Mouse (Mus musculus) Patski (cell line): ENCODE measurements around the gene Tnpo1. TPM values are rescaled to one million over a fixed set of nuclear protein-coding genes. Genes with fewer than 3 reads are reported as not detected.

ENCODE experiments used
- ATAC-seq: fragments of 100-300 bp; one replicate; pipeline ENCODE4 v1.8.0; 2021
- CTCF ChIA-PET: fragments of 350-600 bp; sonication (Branson Sonifier 250); formaldehyde crosslinking; loops from one replicate; lab custom pipeline; 2022; ENCODE audit warnings: inconsistent platforms; lab: Charles Lee
- POLR2A ChIA-PET: fragments of 350-600 bp; sonication (Branson Sonifier 250); formaldehyde crosslinking; loops from one replicate; lab custom pipeline; 2022; ENCODE audit warnings: antibody characterized with exemption, inconsistent platforms; lab: Charles Lee
- DNase-seq: peaks from one replicate; pipeline ENCODE4 v3.0.0-alpha.2; 2011; ENCODE audit warnings: low read depth, low spot score
- H3K27me3 ChIP-seq: fragments of 371-371 bp; one replicate; pipeline ENCODE4 v1.5.1; 2021
- CTCF ChIP-seq: fragments of 100-300 bp; IDR thresholded peaks from one replicate; pipeline ENCODE4 v1.5.1; 2021
- in situ Hi-C: fragments of 300-500 bp; cut with MboI; formaldehyde crosslinking; loops from 3 replicates; pipeline ENCODE4 v1.11.1; 2018; ENCODE audit warnings: low pct_unique_long_range_greater_than_20kb, mixed read lengths
- polyA plus RNA-seq: library from polyadenylated mRNA; unstranded; gene quantifications from one replicate; pipeline ENCODE4 v1.2.3, GENCODE M21; 2021

The Tnpo1 gene
- polyA plus RNA-seq, 1 experiment from 2014 or later = 61.7 TPM

- CTCF ChIA-PET = interaction anchor here (1.3 to 1.4 kb wide), 2 partner anchors 9 to 99 kb away, joined by 3 to 4 read pairs; partner anchors contain the start of gene Fcho2
- POLR2A ChIA-PET = no interaction called here
- no peak for DNase-seq
Measured at GRCm38 (mm10) chr13:98914010-98914843, 12.0 kb downstream of the Tnpo1 start.

GRCm38 (mm10) chr13:98913196-98913595, 13.0 kb downstream of the Tnpo1 start:
- in situ Hi-C loops = no loop called here

More at GRCm38 (mm10) chr13:98914010-98914843, 12.0 kb downstream of the Tnpo1 start:
- no peaks in the 10 kb centered on the region for H3K27me3 ChIP-seq
- ATAC-seq = no peak
- in situ Hi-C loops = no loop called here
- TF ChIP-seq CTCF = no peak

GRCm38 (mm10) chr13:98912602-98913001, 13.6 kb downstream of the Tnpo1 start:
- POLR2A ChIA-PET = no interaction called here
- ATAC-seq = no peak
- in situ Hi-C loops = no loop called here

More at GRCm38 (mm10) chr13:98913196-98913595, 13.0 kb downstream of the Tnpo1 start:
- ChIA-PET CTCF (no interaction called here), POLR2A (no interaction called here)
- no peaks in the 10 kb centered on the region for H3K27me3 ChIP-seq
- no peak for DNase-seq
- no peak for TF ChIP-seq CTCF
- ATAC-seq = no peak

GRCm38 (mm10) chr13:98910801-98911200, 15.4 kb downstream of the Tnpo1 start:
- ATAC-seq = no peak
- in situ Hi-C loops = no loop called here
- TF ChIP-seq CTCF = no peak
- ChIA-PET CTCF (interaction anchor here (1.2 to 1.3 kb wide), 2 partner anchors 9 kb away, joined by 3 to 4 read pairs; no protein-coding TSS in a partner anchor), POLR2A (interaction anchor here (0.5 to 1.0 kb wide), 2 partner anchors 43 to 92 kb away, joined by 3 read pairs; no protein-coding TSS in a partner anchor)
- no peaks in the 10 kb centered on the region for H3K27me3 ChIP-seq
- no peak for DNase-seq

More at GRCm38 (mm10) chr13:98912602-98913001, 13.6 kb downstream of the Tnpo1 start:
- CTCF ChIA-PET = no interaction called here
- DNase-seq = no peak
- no peaks in the 10 kb centered on the region for H3K27me3 ChIP-seq
- TF ChIP-seq CTCF = no peak

GRCm38 (mm10) chr13:98904608-98905007, 21.6 kb downstream of the Tnpo1 start:
- ChIA-PET POLR2A (no interaction called here), CTCF (interaction anchor here (1.3 kb wide), 1 partner anchor 14 kb away, joined by 3 read pairs; no protein-coding TSS in a partner anchor)
- TF ChIP-seq CTCF = no peak
- no peaks in the 10 kb centered on the region for H3K27me3 ChIP-seq
- in situ Hi-C loops = no loop called here
- ATAC-seq (no peak), DNase-seq (no peak)

GRCm38 (mm10) chr13:98902366-98903025, 23.7 kb downstream of the Tnpo1 start:
- in situ Hi-C loops = no loop called here
- ChIA-PET CTCF (interaction anchor here (1.2 kb wide), 1 partner anchor 8 kb away, joined by 4 read pairs; no protein-coding TSS in a partner anchor), POLR2A (no interaction called here)
- H3K27me3 ChIP-seq = no peaks in the 10 kb centered on the region
- ATAC-seq (no peak), DNase-seq (no peak)
- no peak for TF ChIP-seq CTCF

- CTCF ChIA-PET = interaction anchor here (1.4 kb wide), 1 partner anchor 24 kb away, joined by 3 read pairs; no protein-coding TSS in a partner anchor
- TF ChIP-seq CTCF = no peak
- in situ Hi-C loops = no loop called here
- POLR2A ChIA-PET = interaction anchor here (0.9 kb wide), 1 partner anchor 9 kb away, joined by 3 read pairs; no protein-coding TSS in a partner anchor
- ATAC-seq = no peak
- no peaks in the 10 kb centered on the region for H3K27me3 ChIP-seq
- DNase-seq = no peak
Measured at GRCm38 (mm10) chr13:98899550-98899949, 26.6 kb downstream of the Tnpo1 start.

- no peak for TF ChIP-seq CTCF
- POLR2A ChIA-PET = interaction anchor here (0.6 kb wide), 1 partner anchor 197 kb away, joined by 3 read pairs; no protein-coding TSS in a partner anchor
Measured at GRCm38 (mm10) chr13:98897577-98897976, 28.6 kb downstream of the Tnpo1 start.

GRCm38 (mm10) chr13:98896434-98897126, 29.6 kb downstream of the Tnpo1 start:
- no peak for TF ChIP-seq CTCF
- ChIA-PET POLR2A (no interaction called here), CTCF (no interaction called here)
- in situ Hi-C loops = no loop called here
- ATAC-seq = no peak
- DNase-seq = no peak
- no peaks in the 10 kb centered on the region for H3K27me3 ChIP-seq

More at GRCm38 (mm10) chr13:98897577-98897976, 28.6 kb downstream of the Tnpo1 start:
- DNase-seq (no peak), ATAC-seq (no peak)
- H3K27me3 ChIP-seq = no peaks in the 10 kb centered on the region
- in situ Hi-C loops = no loop called here
- CTCF ChIA-PET = no interaction called here

- ChIA-PET CTCF (no interaction called here), POLR2A (no interaction called here)
- ATAC-seq = no peak
- no peak for DNase-seq
- no peak for TF ChIP-seq CTCF
- H3K27me3 ChIP-seq = no peaks in the 10 kb centered on the region
- in situ Hi-C loops = no loop called here
Measured at GRCm38 (mm10) chr13:98896013-98896412, 30.2 kb downstream of the Tnpo1 start.
